Mouse (Mus musculus): ENCODE results near the gene Mfsd13b.
A peak's percentile ranks its signal among the peaks of the same experiment; 100 is the strongest.

Mfsd13b gene

DNA sequence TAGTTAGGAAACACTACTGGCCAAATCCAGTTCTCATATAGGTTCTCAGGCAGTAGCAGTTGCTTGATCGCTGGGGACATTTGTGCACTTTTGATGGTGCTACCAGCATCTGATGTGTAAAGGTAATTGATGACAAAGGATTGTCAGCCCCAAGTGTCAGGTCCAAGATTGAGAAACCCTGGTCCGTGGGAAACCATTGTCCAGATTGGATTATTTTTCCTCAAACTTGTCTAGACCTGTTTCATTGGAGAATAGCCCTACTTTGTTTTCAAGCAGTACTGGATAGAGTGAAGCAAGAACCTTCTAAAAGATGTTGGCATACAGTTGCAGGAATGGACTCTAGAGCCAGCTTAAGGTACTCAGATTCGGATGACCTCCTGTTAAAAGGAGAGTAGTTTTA is 60.7 kb downstream of the Mfsd13b start:
- no peak for DNase-seq (ENCODE audit: inconsistent age in 2 of 2, low spot score in 1 of 2)

DNA sequence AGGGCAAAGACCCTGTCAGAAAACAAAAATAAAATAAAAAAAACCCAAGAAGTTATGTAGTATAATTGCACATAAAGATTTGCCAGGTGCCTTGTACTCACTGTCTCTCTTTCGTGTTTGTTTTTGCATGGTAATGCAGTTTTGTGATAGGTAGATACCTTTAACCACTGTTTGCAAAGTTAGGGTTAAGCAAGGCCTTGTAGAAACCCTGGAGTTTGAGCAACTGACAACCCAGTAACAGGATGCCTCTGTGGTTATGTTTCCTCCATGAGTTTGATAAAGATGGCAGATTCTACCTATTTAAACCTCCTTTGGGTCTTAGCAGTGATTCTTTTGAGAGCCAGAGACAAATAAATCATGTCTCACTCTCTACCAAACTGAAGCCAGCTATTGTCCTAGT is 61.2 kb downstream of the Mfsd13b start:
- no peak for DNase-seq (ENCODE audit: inconsistent age in 2 of 2, low spot score in 1 of 2)

DNA sequence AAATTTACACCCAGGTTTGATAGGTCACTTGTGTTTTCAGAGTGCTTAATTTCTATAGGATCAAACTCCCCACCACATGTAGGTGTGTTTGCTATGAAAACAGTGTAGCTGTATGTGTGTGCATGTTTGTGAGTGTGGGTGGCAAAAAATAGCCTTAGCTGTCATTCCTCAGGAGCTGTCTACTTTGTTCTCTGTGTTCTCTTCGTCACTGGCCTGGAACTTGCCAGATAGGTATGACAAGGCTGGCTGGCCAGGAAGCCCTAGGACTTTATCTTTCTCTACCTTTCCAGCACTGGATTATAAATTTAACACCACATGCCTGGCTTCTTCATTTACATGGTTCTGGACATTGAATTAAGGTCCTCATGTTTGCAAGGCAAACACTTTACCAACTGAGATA is 61.9 kb downstream of the Mfsd13b start:
- DNase-seq (ENCODE audit: inconsistent age in 2 of 2, low spot score in 1 of 2): no peak

DNA sequence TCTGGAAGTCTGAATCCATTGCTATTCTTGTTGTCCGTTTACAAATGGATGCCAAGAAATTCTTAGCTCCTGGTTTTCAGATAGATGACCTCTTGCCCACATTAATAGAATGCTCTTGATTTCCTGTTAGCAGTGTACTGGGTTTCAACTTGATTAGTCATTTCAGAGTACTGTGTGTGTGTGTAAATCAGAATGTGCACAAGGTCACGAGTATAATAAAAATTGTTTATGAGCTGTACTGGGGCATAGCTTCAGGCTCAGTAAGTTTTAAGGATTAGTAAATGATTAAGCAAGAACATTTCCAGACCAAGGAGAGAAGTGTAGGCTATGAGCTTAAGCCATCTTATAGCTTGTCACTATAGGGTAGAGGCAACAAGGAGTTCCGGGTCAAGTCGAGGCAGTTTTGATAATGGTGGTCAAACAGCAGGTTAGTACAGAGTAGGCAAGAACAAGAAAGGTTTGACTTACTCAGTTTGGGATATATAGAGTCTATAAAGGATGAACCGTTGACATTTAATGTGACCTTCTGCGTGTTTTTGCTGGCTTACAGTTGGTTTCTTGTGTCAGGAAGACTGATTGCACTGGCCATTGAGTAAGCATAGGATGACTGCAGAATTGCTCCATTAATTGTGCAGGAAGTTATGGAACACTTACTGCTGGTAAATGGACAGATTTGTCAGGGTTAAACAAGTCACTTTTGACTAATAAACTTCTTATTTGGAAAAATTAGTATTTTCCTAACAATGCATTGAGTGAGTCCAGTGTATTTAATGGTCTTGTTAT is 63.6 kb downstream of the Mfsd13b start:
- DNase-seq (ENCODE audit: inconsistent age in 2 of 2, low spot score in 1 of 2): peak; percentile 44 to 92

DNA sequence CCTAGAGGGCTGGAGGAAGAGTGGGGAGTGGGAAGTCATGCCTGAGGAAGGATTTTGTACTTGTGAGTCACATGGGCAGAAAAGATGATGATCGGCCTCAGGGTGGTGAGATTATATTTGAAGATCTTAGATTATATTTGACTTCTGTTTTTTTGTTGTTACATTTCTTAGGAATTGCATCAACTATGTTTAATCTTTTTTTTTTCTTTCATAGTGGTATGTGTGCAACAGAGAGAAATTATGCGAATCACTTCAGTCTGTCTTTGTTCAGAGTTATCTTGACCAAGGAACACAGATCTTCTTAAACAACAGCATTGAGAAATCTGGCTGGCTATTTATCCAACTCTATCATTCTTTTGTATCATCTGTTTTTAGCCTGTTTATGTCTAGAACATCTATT is 65.3 kb downstream of the Mfsd13b start:
- no peak for DNase-seq (ENCODE audit: inconsistent age in 2 of 2, low spot score in 1 of 2)

DNA sequence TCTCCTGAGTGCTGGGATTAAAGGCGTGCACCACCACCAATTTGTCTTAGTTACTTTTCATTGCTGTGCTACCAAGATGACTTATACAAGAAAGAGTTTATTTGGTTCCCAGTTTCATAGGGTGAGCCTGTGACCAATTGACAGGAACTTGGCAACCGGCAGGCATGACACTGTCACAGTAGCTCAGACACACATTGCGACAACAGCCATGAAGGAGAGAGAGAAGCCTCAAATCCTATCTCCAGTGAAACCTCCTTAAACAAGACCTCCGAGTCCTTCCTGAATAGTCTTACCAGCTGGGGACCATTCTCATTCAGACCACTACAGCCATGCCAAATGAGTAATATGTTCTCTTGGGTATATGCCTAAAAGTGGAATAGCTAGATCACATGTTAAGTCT is 70.8 kb downstream of the Mfsd13b start:
- peak in 1 of 2 experiments; percentile 63 for DNase-seq (ENCODE audit: inconsistent age in 2 of 2, low spot score in 1 of 2)

DNA sequence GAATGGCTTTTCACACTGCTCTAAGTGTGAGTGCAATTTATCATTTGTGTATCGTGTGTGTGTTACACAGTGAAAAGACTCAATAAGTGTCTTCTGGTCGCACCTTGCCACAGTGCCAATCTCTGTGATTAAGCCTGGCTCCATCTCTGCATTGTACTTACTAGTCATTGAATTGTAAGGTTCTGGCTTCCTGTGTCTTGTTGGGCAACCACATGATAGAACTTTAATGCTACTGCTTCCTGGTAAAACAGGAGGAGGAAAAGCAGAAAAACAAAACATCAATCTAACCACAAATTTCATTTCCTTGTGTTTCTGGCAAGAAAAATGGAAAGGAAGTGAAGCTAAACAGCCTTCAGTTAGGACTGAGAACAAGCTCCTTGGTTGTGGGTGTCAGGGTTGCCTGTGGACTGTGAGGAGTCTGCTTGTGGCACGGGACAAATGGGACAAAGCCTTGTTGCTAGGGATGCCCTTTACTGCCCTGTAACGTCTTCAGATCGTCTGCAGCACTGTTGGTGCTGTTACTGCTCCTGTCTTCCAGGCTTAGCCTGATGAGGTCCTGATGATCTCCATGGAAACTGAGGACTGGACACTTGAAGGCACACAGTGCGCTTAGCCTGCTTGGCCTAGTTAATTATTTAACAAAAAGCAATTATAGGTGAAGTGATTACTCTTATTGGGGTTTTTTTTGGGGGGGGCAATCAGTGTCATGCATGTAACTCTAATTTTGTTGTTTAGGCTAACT is 77.3 kb downstream of the Mfsd13b start:
- DNase-seq (ENCODE audit: inconsistent age in 2 of 2, low spot score in 1 of 2): no peak

DNA sequence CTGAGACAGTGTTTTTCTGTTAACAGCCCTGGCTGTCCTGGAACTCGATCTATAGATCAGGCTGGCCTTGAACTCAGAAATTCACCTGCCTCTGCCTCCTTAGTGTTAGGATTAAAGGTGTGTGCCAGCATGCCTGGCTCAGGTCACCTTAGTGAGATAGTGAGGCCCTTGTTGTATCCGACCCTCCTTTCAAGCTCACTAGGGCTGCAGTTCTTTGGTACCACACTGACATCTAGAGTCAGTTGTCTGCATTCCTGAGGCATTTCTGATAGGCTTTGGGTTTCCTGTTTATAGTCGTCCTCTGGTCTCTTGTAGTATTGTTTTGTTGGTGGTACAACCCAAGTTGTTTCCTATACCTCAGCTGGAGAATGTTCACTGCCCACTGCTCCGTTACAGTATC is 82.0 kb downstream of the Mfsd13b start:
- DNase-seq (ENCODE audit: inconsistent age in 2 of 2, low spot score in 1 of 2): peak in 1 of 2 experiments; percentile 74
